Comparison of ENCODE assay signal across 8 mouse cellular contexts in genomic region chr16:96151551-96151950, GRCm38 (mm10). TPM values are rescaled to one million over a fixed set of nuclear protein-coding genes. Genes with fewer than 3 reads are reported as not detected.
DNase-seq lines count a peak whose midpoint lies in the region; ATAC-seq and TF ChIP-seq lines count a peak whose summit lies in the region.

No protein-coding gene starts in this region.

- peak; percentile 82 for TF ChIP-seq CTCF in kidney, adult 2 months (conservative IDR thresholded peaks at IDR 0.05; ENCODE audit: insufficient read depth, insufficient read length, low read depth, low read length)

- H3K27ac ChIP-seq in kidney, adult 2 months (ENCODE audit: insufficient read depth, low read depth, low read length) = no peak overlapping the region
- H3K27ac ChIP-seq in liver, embryonic 12.5 days = no peak overlapping the region
- H3K27ac ChIP-seq in neural tube, embryonic 11.5 days (ENCODE audit: low read depth, low read length) = no peak overlapping the region
- peak overlapping the region; percentile 60; the same call in 1 of the 2 replicates for H3K27ac ChIP-seq in stomach, embryonic 16.5 days (ENCODE audit: low read length)

- no peaks in the 10 kb centered on the region for H3K27me3 ChIP-seq in kidney, adult 2 months (replicated peaks; ENCODE audit: control insufficient read depth, insufficient read depth, low read length)
- H3K27me3 ChIP-seq in liver, embryonic 12.5 days (replicated peaks) = no peaks in the 10 kb centered on the region
- no peaks in the 10 kb centered on the region for H3K27me3 ChIP-seq in neural tube, embryonic 11.5 days (ENCODE audit: control insufficient read depth, insufficient read depth, low read length)
- no peaks in the 10 kb centered on the region for H3K27me3 ChIP-seq in stomach, embryonic 16.5 days (ENCODE audit: control insufficient read depth, insufficient read depth, low read length)

- no peaks in the 10 kb centered on the region for H3K4me1 ChIP-seq in kidney, adult 2 months (ENCODE audit: control insufficient read depth, insufficient read depth, low read length)
- peaks cover 22% of the 10 kb centered on the region for H3K4me1 ChIP-seq in liver, embryonic 12.5 days
- H3K4me1 ChIP-seq in neural tube, embryonic 11.5 days (ENCODE audit: control insufficient read depth, insufficient read depth, low read length) = no peaks in the 10 kb centered on the region
- H3K4me1 ChIP-seq in stomach, embryonic 16.5 days (ENCODE audit: control insufficient read depth, insufficient read depth, low read length) = peaks cover 20% of the 10 kb centered on the region

- DNase-seq in 3T3-L1 (ENCODE audit: low read depth, low spot score) (peak; percentile 88), adipocyte (ENCODE audit: low spot score) (peak; percentile 79)
- peak; percentile 73 for DNase-seq in embryo, embryonic 9.5 days (ENCODE audit: extremely low spot score)
- DNase-seq in heart, adult 8-10 months (ENCODE audit: low spot score) = peak; percentile 58
- peak; percentile 70 for DNase-seq in kidney, adult 2 months
- peak; percentile 82 for DNase-seq in neural tube, embryonic 11.5 days (ENCODE audit: low spot score)

- WGBS in kidney, adult 2 months = 12% methylated on average over 9 of the region's 9 CpGs
- WGBS in liver, embryonic 12.5 days (ENCODE audit: insufficient replicate concordance) = 26% methylated on average over 9 of the region's 9 CpGs
- WGBS in neural tube, embryonic 11.5 days = 26% methylated on average over 9 of the region's 9 CpGs
- 14% methylated on average over 9 of the region's 9 CpGs for WGBS in stomach, embryonic 16.5 days

- no peak overlapping the region for H3K4me2 ChIP-seq in liver, embryonic 12.5 days
- no peak overlapping the region for H3K4me2 ChIP-seq in neural tube, embryonic 11.5 days (ENCODE audit: low read depth)
- no peak overlapping the region for H3K4me2 ChIP-seq in stomach, embryonic 16.5 days (ENCODE audit: low read depth, low read length)

- H3K9me3 ChIP-seq in liver, embryonic 12.5 days (replicated peaks) = no peaks in the 10 kb centered on the region
- H3K9me3 ChIP-seq in neural tube, embryonic 11.5 days (ENCODE audit: control insufficient read depth, low read length) = no peaks in the 10 kb centered on the region
- H3K9me3 ChIP-seq in stomach, embryonic 16.5 days (replicated peaks; ENCODE audit: control insufficient read depth, low read length) = no peaks in the 10 kb centered on the region

- no peak overlapping the region for H3K4me3 ChIP-seq in kidney, adult 2 months (ENCODE audit: insufficient read depth, low read depth, low read length)
- H3K4me3 ChIP-seq in liver, embryonic 12.5 days = no peak overlapping the region
- no peak overlapping the region for H3K4me3 ChIP-seq in neural tube, embryonic 11.5 days (ENCODE audit: low read depth, low read length)
- no peak overlapping the region for H3K4me3 ChIP-seq in stomach, embryonic 16.5 days (replicated peaks; ENCODE audit: low read length)

- no peak for TF ChIP-seq POLR2A in kidney, adult 2 months (IDR thresholded peaks at IDR 0.05; ENCODE audit: low read depth, low read length)

- H3K9ac ChIP-seq in liver, embryonic 12.5 days = no peak overlapping the region
- H3K9ac ChIP-seq in neural tube, embryonic 11.5 days (ENCODE audit: low read length) = no peak overlapping the region
- peak overlapping the region; percentile 38; the same call in 1 of the 2 replicates for H3K9ac ChIP-seq in stomach, embryonic 16.5 days (ENCODE audit: low read length)

- no peaks in the 10 kb centered on the region for H3K36me3 ChIP-seq in kidney, adult 2 months (ENCODE audit: control insufficient read depth, insufficient read depth, low read length)
- peaks cover 44% of the 10 kb centered on the region for H3K36me3 ChIP-seq in liver, embryonic 12.5 days
- H3K36me3 ChIP-seq in neural tube, embryonic 11.5 days (ENCODE audit: control insufficient read depth, insufficient read depth, low read length) = peaks cover 4% of the 10 kb centered on the region; the same call in 1 of the 2 replicates
- H3K36me3 ChIP-seq in stomach, embryonic 16.5 days (ENCODE audit: control insufficient read depth, insufficient read depth, low read length) = no peaks in the 10 kb centered on the region

- ATAC-seq in liver, embryonic 12.5 days = 0 out of 2 replicates have a peak, but pooled peaks have one; percentile 35
- 0 out of 2 replicates have a peak, but pooled peaks have one; percentile 62 for ATAC-seq in neural tube, embryonic 11.5 days (ENCODE audit: insufficient read depth, low FRiP score, low TSS enrichment)
- ATAC-seq in stomach, embryonic 16.5 days (ENCODE audit: insufficient read depth, low FRiP score) = peak; percentile 53

RNA-seq across cellular contexts. Expression of gene Wrb, which starts 6.3 kb away (rescaled TPM):
- 10 to 100 TPM; 13.6 to 17.6 (median 15.9) TPM for total RNA-seq in heart, adult 8-10 months (2022)
- polyA plus RNA-seq in kidney, adult 2 months (2012; rRNA removed) = 44.7 and 46.9 TPM in 2 replicates
- polyA plus RNA-seq in liver, embryonic 12.5 days (2016; fragmentation: Nextera tagmentation; extraction: Ambion mirVana) = 26.0 and 30.9 TPM in 2 replicates
- polyA plus RNA-seq in neural tube, embryonic 11.5 days (2014; fragmentation: Nextera tagmentation; extraction: Ambion mirVana) = 115 and 124 TPM in 2 replicates
- polyA plus RNA-seq in stomach, embryonic 16.5 days (2015; fragmentation: Nextera tagmentation; extraction: Ambion mirVana) = 55.4 and 63.1 TPM in 2 replicates

RNA-seq across cellular contexts. Expression of gene Hmgn1, which starts 24.0 kb away (rescaled TPM):
- 10 to 100 TPM; 40.6 to 57.8 (median 43.0) TPM for total RNA-seq in heart, adult 8-10 months (2022)
- 23.3 and 36.4 TPM in 2 replicates for polyA plus RNA-seq in kidney, adult 2 months (2012; rRNA removed)
- 238 and 246 TPM in 2 replicates for polyA plus RNA-seq in liver, embryonic 12.5 days (2016; fragmentation: Nextera tagmentation; extraction: Ambion mirVana)
- polyA plus RNA-seq in neural tube, embryonic 11.5 days (2014; fragmentation: Nextera tagmentation; extraction: Ambion mirVana) = 732 and 792 TPM in 2 replicates
- 480 and 562 TPM in 2 replicates for polyA plus RNA-seq in stomach, embryonic 16.5 days (2015; fragmentation: Nextera tagmentation; extraction: Ambion mirVana)

RNA-seq across cellular contexts. Expression of gene Lca5l, which starts 40.5 kb away (rescaled TPM):
- under 1 TPM; 0.19 to 0.60 (median 0.29) TPM for total RNA-seq in heart, adult 8-10 months (2022)
- 0.39 and 0.47 TPM in 2 replicates for polyA plus RNA-seq in kidney, adult 2 months (2012; rRNA removed)
- polyA plus RNA-seq in liver, embryonic 12.5 days (2016; fragmentation: Nextera tagmentation; extraction: Ambion mirVana) = 0.17 and 0.20 TPM in 2 replicates
- polyA plus RNA-seq in neural tube, embryonic 11.5 days (2014; fragmentation: Nextera tagmentation; extraction: Ambion mirVana) = 1.1 and 1.6 TPM in 2 replicates
- 0.66 and 0.90 TPM in 2 replicates for polyA plus RNA-seq in stomach, embryonic 16.5 days (2015; fragmentation: Nextera tagmentation; extraction: Ambion mirVana)

RNA-seq across cellular contexts. Expression of gene Sh3bgr, which starts 48.7 kb away (rescaled TPM):
- 100 to 1,000 TPM; 279 to 382 (median 369) TPM for total RNA-seq in heart, adult 8-10 months (2022)
- 4.5 and 6.7 TPM in 2 replicates for polyA plus RNA-seq in kidney, adult 2 months (2012; rRNA removed)
- polyA plus RNA-seq in liver, embryonic 12.5 days (2016; fragmentation: Nextera tagmentation; extraction: Ambion mirVana) = 1.1 and 1.7 TPM in 2 replicates
- polyA plus RNA-seq in neural tube, embryonic 11.5 days (2014; fragmentation: Nextera tagmentation; extraction: Ambion mirVana) = 3.5 and 4.4 TPM in 2 replicates
- 50.3 and 60.9 TPM in 2 replicates for polyA plus RNA-seq in stomach, embryonic 16.5 days (2015; fragmentation: Nextera tagmentation; extraction: Ambion mirVana)
